Mouse (Mus musculus): ENCODE measurements around the gene Zfyve9.

GRCm38 (mm10) chr4:108782421-108783085, 2.0 kb upstream of the Zfyve9 start:
- TF ChIP-seq CTCF (IDR thresholded peaks at IDR 0.05) (no peak), POLR2A (IDR thresholded peaks at IDR 0.05; ENCODE audit: insufficient read depth, low read depth, low read length) (no peak), EP300 (IDR thresholded peaks at IDR 0.05; ENCODE audit: insufficient read depth, low read depth, low read length) (no peak)
